Mouse (Mus musculus) megakaryocyte, embryonic 14.5 days (primary cell): ENCODE measurements around the gene Cnnm1. TPM values are rescaled to one million over a fixed set of nuclear protein-coding genes. Genes with fewer than 3 reads are reported as not detected.
A peak's percentile ranks its signal among the peaks of the same experiment; 100 is the strongest.
"Not testable (repeated sequence)": the region's sequence is repeated elsewhere in the genome, so short reads cannot be mapped to it uniquely, and the experiment has no call there.

Source experiments
- H3K27me3 ChIP-seq: replicated peaks from 2 replicates; pipeline ENCODE3; 2012; ENCODE audit warnings: inconsistent platforms
- H3K36me3 ChIP-seq: replicated peaks from 2 replicates; pipeline ENCODE3; 2012; ENCODE audit warnings: low read length, inconsistent platforms, mixed read lengths
- H3K4me1 ChIP-seq: 2 replicates; pipeline ENCODE4 v1.6.1; 2012; ENCODE audit warnings: inconsistent platforms
- H3K4me3 ChIP-seq: replicated peaks from 2 replicates; pipeline ENCODE3; 2012; ENCODE audit warnings: moderate library complexity, mild to moderate bottlenecking, inconsistent platforms
- H3K9me3 ChIP-seq: 2 replicates; pipeline ENCODE4 v1.6.1; 2012; ENCODE audit warnings: inconsistent platforms
- FLI1 ChIP-seq: IDR thresholded peaks from 2 replicates; pipeline ENCODE4 v1.6.1; 2012; ENCODE audit warnings: low read length, inconsistent platforms, mixed read lengths
- GATA1 ChIP-seq: IDR thresholded peaks from 3 replicates; pipeline ENCODE4 v1.6.1; 2012; ENCODE audit warnings: mixed read lengths, low read length, inconsistent platforms, borderline replicate concordance
- polyA plus RNA-seq: library from polyadenylated mRNA; stranded (reverse); fragments of >175 nt; gene quantifications from 2 replicates; pipeline ENCODE4 v1.2.3, GENCODE M21; 2012; ENCODE audit warnings: low replicate concordance; ENCODE audit not compliant: insufficient read depth

Cnnm1 gene
- polyA plus RNA-seq, 1 experiment: not detected

- Histone ChIP-seq H3K27me3 (peaks cover 32% of the 10 kb centered on the region), H3K4me3 (no peak overlapping the region), H3K4me1 (0 out of 2 replicates have a peak, but pooled peaks cover 3% of the 10 kb centered on the region), H3K9me3 (no peaks in the 10 kb centered on the region), H3K36me3 (no peaks in the 10 kb centered on the region)
- TF ChIP-seq GATA1: no peak
These were observed 39.2 kb downstream of the Cnnm1 start for GRCm38 (mm10) chr19:43479431-43479830.

GRCm38 (mm10) chr19:43480512-43480911 lies 40.3 kb downstream of the Cnnm1 start:
- H3K9me3 ChIP-seq: no peaks in the 10 kb centered on the region
- peaks cover 35% of the 10 kb centered on the region for H3K27me3 ChIP-seq
- TF ChIP-seq FLI1 (no peak), GATA1 (no peak)
- H3K4me1 ChIP-seq: 0 out of 2 replicates have a peak, but pooled peaks cover 3% of the 10 kb centered on the region
- no peak overlapping the region for H3K4me3 ChIP-seq
- no peaks in the 10 kb centered on the region for H3K36me3 ChIP-seq

DNA sequence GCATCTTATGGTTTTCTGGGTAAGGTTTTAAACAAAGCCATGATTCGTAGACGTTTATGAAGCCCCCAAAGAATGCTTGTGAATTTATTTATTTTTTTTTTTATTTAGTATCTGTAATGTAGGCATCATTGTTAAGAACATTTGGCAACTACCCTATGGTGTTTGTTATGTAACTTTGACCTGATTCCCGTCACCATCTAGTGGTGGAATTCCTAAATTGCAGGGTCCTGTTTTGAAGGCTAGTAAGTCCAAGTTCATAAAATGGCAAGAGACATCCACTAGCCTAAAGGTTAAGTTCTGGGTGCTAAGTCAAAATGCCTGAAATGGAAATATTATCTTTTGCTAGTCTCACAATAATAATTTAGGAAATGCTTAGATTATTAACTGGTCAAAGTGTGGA lies 47.2 kb downstream of the Cnnm1 start:
- peaks cover 37% of the 10 kb centered on the region for H3K27me3 ChIP-seq
- no peaks in the 10 kb centered on the region for H3K36me3 ChIP-seq
- H3K9me3 ChIP-seq: no peaks in the 10 kb centered on the region
- TF ChIP-seq FLI1: no peak
- no peak for TF ChIP-seq GATA1
- no peak overlapping the region for H3K4me3 ChIP-seq
- no peaks in the 10 kb centered on the region for H3K4me1 ChIP-seq

DNA sequence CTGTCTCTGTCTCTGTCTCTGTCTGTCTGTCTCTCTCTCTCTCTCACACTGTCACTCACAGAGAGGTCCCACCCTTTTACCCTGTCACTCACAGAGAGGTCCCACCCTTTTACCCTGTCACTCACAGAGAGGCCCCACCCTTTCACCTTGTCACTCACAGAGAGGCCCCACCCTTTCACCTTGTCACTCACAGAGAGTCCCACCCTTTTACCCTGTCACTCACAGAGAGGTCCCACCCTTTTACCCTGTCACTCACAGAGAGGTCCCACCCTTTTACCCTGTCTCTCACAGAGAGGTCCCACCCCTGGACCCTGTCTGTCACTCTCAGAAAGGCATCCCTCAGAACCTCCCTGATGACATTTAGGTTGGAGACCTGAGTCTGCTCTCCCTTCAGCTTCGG lies 53.1 kb downstream of the Cnnm1 start:
- H3K9me3 ChIP-seq, H3K4me1 ChIP-seq, H3K36me3 ChIP-seq, H3K4me3 ChIP-seq: not testable (repeated sequence)
- peaks cover 42% of the 10 kb centered on the region for H3K27me3 ChIP-seq

- 0 out of 2 replicates have a peak, but pooled peaks cover 4% of the 10 kb centered on the region for H3K9me3 ChIP-seq
- H3K4me3 ChIP-seq: no peak overlapping the region
- H3K36me3 ChIP-seq: peaks cover 5% of the 10 kb centered on the region
- H3K4me1 ChIP-seq: peaks cover 4% of the 10 kb centered on the region
- no peak for TF ChIP-seq FLI1
- no peak for TF ChIP-seq GATA1
- peaks cover 42% of the 10 kb centered on the region for H3K27me3 ChIP-seq
These were observed 53.6 kb downstream of the Cnnm1 start for GRCm38 (mm10) chr19:43493878-43494277.

DNA sequence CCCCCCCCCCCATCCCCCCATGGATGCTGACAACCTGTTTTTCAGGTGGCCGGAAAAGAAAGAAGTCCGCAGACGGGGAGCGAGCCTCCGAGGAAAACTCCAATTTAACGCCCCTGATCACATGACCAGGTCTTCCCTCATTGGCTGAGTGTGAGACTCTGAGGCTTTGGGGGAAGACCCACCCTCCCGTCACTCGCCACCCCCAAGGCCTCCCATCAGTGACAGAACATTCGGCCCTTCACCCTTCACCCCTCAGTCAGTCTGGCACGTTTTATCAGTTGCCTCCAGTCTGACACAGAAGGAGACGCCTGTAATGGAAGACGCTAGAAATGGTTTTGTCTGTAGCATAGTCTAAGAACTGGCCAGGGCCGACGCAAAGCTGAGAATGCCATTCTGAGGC lies 54.7 kb downstream of the Cnnm1 start:
- peaks cover 16% of the 10 kb centered on the region for H3K36me3 ChIP-seq
- H3K9me3 ChIP-seq: 0 out of 2 replicates have a peak, but pooled peaks cover 4% of the 10 kb centered on the region
- peaks cover 39% of the 10 kb centered on the region for H3K27me3 ChIP-seq
- H3K4me3 ChIP-seq: no peak overlapping the region
- no peak for TF ChIP-seq GATA1
- no peak for TF ChIP-seq FLI1
- H3K4me1 ChIP-seq: peaks cover 4% of the 10 kb centered on the region

DNA sequence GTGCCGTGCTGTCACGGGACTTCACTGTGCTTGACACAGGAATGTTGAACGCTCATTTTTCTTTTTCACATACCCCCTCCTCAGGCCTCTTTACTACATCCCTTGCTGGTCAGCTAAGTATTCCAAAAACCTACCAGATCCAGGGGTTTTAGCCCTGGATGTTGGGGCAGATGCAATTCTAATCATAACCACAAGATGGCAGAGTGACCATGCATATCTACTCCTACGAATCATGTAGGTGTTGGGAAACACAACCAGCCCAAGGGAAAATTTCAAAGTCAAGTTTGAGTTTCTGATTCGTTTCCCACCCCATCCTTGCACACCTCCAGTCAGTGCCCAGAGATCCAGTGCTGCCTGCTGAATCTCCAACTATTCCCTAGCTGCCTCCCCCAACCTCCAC lies 55.6 kb downstream of the Cnnm1 start:
- H3K4me3 ChIP-seq: peak overlapping the region; percentile 71
- no peak for TF ChIP-seq FLI1
- no peak for TF ChIP-seq GATA1
- peaks cover 25% of the 10 kb centered on the region for H3K36me3 ChIP-seq
- peaks cover 34% of the 10 kb centered on the region for H3K27me3 ChIP-seq
- H3K4me1 ChIP-seq: peaks cover 4% of the 10 kb centered on the region
- 0 out of 2 replicates have a peak, but pooled peaks cover 4% of the 10 kb centered on the region for H3K9me3 ChIP-seq

DNA sequence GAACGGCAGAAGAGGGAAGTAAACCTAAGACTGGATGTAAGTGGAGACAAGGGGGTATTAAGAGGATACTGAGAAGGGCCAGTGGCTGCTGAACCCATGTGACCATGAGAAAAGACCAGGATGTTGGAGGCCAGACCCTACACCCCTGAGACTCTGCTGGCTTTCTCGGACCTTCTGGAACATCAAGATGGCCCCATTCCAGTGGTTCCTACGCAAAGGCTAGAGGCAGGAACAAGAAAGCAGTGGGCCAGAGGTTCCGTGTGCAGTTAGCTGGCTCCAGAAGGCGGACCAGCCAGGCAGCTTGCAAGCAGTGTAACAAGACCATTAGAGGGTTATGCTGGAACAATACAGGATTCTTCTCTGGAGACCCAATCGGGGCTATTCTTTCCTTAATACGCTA lies 57.2 kb downstream of the Cnnm1 start:
- Histone ChIP-seq H3K36me3 (peaks cover 39% of the 10 kb centered on the region), H3K9me3 (0 out of 2 replicates have a peak, but pooled peaks cover 4% of the 10 kb centered on the region), H3K27me3 (peaks cover 24% of the 10 kb centered on the region), H3K4me3 (no peak overlapping the region), H3K4me1 (peaks cover 4% of the 10 kb centered on the region)
- TF ChIP-seq FLI1 (no peak), GATA1 (no peak)

DNA sequence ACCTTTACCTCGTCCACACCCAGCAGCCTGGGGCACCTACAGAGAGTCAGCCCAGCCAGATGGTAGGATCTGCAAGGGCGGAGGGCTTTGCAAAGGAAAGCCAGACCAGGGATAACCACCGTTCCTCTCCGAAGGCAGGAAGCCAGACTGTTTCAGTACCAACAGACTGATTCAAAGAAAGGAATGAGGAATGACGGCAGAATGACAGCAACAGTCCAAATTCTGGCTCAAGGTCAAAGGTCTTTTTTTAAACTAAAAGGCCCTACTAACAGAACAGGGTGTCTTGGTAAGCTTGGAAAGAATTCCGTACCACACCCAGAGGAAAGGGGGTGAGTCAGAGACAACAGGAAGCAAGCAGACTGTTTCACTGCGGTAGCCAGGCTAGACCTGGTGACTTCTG lies 58.6 kb downstream of the Cnnm1 start:
- Histone ChIP-seq H3K4me3 (no peak overlapping the region), H3K36me3 (peaks cover 52% of the 10 kb centered on the region)
- TF ChIP-seq GATA1 (no peak), FLI1 (no peak)

DNA sequence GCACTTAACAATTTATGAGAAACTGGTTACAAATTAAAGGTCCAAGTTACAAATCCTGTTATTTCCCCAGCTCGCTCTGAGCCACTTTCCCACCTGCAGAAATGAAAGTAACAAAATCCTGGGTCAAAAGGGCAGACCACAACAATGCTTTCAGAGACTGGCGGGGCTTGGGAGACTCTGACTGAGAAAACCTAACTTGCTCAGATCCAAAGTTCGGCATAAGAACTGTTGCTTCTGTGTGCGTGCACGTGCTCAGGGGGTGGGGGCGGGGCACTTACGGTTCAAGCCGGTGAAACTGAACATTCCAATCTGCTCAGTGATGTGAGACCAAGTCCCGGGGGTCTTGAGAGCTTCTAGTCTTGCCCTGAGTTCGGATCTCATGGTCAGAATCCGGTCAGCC lies 62.4 kb downstream of the Cnnm1 start:
- H3K36me3 ChIP-seq: peaks cover 85% of the 10 kb centered on the region
- TF ChIP-seq FLI1 (no peak), GATA1 (no peak)
- H3K4me1 ChIP-seq: no peaks in the 10 kb centered on the region
- H3K4me3 ChIP-seq: no peak overlapping the region
- no peaks in the 10 kb centered on the region for H3K27me3 ChIP-seq
- 0 out of 2 replicates have a peak, but pooled peaks cover 4% of the 10 kb centered on the region for H3K9me3 ChIP-seq

More for the DNA sequence above, 58.6 kb downstream of the Cnnm1 start:
- peaks cover 4% of the 10 kb centered on the region for H3K4me1 ChIP-seq
- peaks cover 16% of the 10 kb centered on the region for H3K27me3 ChIP-seq
- H3K9me3 ChIP-seq: 0 out of 2 replicates have a peak, but pooled peaks cover 4% of the 10 kb centered on the region

- H3K4me3 ChIP-seq, H3K27me3 ChIP-seq, H3K9me3 ChIP-seq, H3K4me1 ChIP-seq: not testable (repeated sequence)
- peaks cover 92% of the 10 kb centered on the region for H3K36me3 ChIP-seq
These were observed 63.4 kb downstream of the Cnnm1 start for GRCm38 (mm10) chr19:43503593-43503992.
